Mouse (Mus musculus): ENCODE measurements around the gene Tecpr2. TPM values are rescaled to one million over a fixed set of nuclear protein-coding genes. Genes with fewer than 3 reads are reported as not detected.
A peak's percentile ranks its signal among the peaks of the same experiment; 100 is the strongest.
"Not testable (repeated sequence)": the region's sequence is repeated elsewhere in the genome, so short reads cannot be mapped to it uniquely, and the experiment has no call there.

Gene Tecpr2
- 1 to 10 TPM; 5.1 to 6.0 TPM for total RNA-seq (2021)
- long read RNA-seq, experiment 1, partial matches to known transcripts, result 1 of 1 reads
- long read RNA-seq, experiment 1, other reads (novel, unspliced or antisense), result 0 of 1 reads
- long read RNA-seq, experiment 2, partial matches to known transcripts, result 0 of 2 reads
- long read RNA-seq, experiment 2, other reads (novel, unspliced or antisense), result 2 of 2 reads

GRCm38 (mm10) chr12:110889036-110890020 lies at the start of gene Tecpr2, which contains the start of gene Cinp:
Gene Tecpr2, plus strand, starts transcription at chr12:110889264.
Gene Cinp, minus strand, starts transcription at chr12:110889145.
- peak; percentile 97 to 99 for DNase-seq

GRCm38 (mm10) chr12:110840348-110841198 lies 48.5 kb upstream of the Tecpr2 start, which contains the start of gene Mok:
Gene Mok, minus strand, starts transcription at chr12:110840939.
- DNase-seq, result peak; percentile 96 to 99

DNA sequence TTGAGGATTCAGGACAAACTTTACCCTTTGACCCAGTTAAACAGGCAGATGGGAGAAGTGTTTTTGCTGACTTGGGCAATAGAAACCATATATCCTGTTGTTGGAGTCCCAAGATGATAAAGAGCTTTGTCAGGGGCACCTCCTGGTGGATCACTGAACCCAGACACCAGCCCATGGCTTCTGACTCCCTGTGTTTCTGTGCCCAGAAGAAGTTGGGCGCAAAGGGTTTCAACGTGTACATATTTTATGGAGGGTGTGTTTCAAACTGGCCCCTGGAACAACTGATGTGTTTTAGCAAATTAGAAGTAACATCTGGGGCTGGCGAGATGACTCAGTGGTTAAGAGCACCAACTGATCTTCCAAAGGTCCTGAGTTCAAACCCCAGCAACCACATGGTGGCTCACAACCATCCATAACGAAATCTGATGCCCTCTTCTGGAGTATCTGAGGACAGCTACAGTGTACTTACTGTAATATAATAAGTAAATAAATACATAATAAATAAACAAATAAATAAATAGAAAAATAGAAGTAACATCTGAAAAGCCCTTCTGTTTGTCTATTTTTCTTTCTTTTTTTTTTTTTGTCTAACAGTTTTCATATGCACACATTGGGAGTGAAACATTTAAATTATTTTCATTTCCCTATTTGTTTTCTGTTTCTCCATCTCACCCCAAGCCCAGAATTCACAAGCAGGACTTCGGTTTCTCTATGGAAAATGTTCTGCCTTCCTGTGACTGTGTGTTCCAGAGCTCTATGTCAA lies 47.2 kb upstream of the Tecpr2 start:
- DNase-seq, result no peak

DNA sequence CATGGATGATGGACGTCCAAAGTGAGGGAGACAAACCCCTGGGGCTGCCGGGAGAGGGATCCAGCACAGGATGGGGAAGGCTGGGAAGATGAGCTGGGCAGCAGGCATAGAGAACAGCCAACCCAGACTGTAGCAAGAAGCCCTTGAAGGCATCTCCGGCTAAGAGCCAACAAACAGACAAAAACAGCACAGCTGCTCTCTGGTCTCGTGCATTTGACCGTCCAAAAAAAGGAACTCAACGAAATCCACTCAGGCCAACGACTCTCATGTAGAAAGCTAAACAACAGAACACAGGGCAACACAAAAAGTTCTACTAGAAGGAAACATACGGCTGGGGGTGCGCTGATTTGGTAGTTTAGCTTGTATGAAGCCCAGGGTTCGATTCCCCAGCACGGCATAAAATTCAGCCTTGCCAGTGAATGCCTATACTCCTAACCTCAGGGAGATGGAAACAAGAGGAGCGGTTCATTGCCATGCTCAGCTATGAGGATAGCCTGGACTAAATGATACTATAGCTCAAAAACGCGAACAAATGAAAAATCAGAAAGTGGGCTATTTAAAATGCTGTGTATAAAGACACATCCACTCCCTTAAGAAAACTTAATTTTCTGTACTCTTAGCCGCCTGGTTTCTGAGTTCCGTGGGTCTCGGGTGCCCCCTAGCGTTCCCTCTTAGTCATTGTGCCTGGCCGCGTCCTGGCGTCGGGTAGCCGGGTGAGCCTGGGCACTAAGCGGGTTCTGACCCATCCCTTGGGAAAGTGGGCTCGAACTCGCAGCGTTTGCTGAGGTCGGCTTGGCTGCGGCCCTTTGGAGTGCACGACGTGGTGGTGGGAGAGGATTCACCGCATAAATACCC lies 45.6 kb upstream of the Tecpr2 start:
- peak; percentile 88 to 93 for DNase-seq

DNA sequence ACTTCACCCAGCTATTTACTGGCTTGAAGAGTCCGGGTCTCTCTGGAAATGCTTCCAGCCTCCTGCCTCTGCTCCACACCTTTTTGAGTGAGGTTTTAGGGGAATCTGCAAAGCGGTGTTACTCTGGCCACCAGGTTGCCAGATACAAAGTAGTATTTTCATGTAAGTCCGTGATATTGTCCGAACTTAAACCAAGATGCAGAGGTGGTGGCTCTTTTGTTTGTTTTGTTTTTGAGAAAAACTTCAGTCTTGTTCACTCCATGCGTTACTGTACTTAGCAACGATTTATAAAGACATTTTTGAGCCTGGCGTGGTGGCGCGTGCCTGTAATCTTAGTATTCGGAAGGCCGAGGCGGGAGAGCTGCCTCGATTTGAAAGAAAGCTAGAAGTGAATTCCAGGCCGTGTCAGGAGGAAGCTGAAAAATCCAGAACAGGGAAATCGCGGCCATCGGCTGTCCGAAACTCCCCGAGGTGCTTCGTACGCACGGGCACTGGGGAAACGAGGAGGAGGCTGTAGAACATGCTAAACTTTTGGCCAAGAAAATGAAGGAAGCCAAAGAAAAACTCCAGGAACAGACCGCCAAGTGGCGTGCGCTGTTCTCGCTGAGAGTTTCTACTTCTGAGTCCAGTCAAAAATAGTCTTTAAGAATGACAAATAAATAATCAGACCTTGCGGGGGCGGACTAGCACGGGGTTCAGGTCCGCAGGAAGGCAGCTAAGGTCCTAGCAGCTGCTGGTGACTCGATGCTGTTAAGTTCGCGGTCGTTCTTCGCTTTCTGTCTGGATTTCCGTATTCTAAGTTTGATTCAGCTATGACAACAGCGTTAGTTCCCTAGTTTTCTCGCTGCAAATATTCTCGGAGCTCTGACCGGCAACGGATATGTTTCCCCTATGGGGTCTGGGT lies 44.6 kb upstream of the Tecpr2 start:
- DNase-seq, result peak in 1 of 2 experiments; percentile 78

- peak; percentile 96 to 97 for DNase-seq
These were observed 43.8 kb upstream of the Tecpr2 start for GRCm38 (mm10) chr12:110845131-110845880.

GRCm38 (mm10) chr12:110846191-110846765 lies 42.8 kb upstream of the Tecpr2 start:
- no peak for DNase-seq

- DNase-seq, result peak; percentile 89 to 93
These were observed 38.8 kb upstream of the Tecpr2 start, which contains the start of gene Zfp839 for GRCm38 (mm10) chr12:110850010-110850928. Gene Zfp839, plus strand, starts transcription at chr12:110850253.

GRCm38 (mm10) chr12:110850929-110851256 lies 38.2 kb upstream of the Tecpr2 start:
- no peak for DNase-seq

- DNase-seq, result no peak
These were observed 37.6 kb upstream of the Tecpr2 start for GRCm38 (mm10) chr12:110851414-110851813.

DNA sequence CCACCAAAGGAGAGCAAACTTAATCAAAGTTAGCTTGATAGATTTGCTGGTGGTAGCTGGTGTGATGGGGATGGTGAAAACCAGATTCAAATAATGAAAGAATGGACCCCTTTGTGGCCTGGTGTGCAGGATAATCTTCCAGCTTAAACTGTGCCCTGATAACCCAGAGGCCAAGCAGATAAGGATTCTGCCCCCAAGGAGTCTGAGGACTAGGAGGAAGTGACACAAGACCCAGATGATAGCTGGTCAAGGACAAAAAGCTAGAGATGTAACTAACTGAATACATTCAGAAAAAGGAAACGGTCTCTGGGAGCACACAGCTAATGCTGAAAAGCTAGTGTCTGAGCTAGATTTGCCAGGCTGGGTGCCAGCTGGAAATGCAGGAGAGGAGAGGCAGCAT lies 37.1 kb upstream of the Tecpr2 start:
- no peak for DNase-seq

DNA sequence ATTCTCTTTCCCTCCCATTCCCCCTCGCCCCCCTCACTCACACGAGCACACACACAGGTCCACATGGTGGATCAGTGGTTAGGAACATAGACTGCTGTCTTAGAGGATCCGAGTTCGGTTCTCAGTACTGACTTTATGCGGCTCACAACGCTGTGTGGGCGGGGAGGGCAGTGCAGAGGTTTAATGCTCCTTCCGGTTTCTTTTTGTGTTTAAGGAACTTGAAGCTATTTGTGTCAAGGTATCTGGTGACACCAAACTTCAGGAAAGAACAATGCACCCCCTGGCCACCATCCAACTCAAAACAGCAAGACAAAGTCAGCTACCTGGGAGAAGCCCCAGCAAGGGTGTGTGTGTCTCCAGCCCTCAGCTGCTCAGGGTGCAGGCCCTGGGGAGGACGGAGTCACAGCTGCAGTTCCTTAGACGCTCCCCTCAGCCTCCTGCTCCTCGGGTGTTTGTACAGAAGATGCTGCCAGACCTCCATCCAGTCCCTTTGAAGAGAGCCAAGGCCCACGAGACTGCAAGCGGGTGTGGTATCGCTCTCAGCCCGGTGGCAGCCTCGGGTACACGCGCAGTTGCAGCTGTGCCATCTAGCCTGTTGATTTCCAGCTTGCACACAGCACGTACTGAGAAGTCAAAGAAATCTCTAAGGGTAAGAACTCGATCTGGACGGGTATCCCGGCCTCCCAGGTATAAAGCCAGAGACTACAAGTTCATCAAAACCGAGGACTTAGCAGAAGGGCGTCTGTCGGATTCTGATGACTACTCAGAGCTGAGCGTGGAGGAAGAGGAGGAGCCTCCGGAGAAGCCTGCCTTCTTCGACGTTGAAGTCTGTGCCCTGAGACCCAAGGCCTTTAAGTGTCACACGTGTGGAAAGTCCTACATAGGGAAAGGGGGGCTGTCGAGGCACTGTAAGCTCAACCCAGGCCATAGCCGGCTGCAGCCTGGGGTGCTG lies 34.0 kb upstream of the Tecpr2 start:
- no peak for DNase-seq

DNA sequence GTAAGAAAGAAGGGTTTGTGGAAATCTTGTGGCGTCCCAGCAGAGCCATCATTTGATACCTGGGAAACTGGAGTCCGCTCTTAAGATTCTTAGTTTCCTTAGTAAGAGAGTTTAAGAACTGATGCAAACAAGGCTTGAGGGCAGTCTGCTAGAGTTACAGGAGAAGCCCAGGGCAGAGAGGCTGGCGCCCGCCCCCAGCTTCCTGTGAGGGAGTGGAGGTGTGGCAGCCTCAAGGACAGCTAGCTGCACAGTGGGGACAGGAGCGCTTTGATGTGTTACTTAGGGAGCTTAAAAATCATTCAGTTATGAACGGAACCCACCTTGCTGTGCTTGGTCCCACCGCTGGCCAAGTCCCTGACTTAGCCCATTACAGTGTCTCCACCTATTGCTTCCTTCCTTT lies 31.9 kb upstream of the Tecpr2 start:
- no peak for DNase-seq

DNA sequence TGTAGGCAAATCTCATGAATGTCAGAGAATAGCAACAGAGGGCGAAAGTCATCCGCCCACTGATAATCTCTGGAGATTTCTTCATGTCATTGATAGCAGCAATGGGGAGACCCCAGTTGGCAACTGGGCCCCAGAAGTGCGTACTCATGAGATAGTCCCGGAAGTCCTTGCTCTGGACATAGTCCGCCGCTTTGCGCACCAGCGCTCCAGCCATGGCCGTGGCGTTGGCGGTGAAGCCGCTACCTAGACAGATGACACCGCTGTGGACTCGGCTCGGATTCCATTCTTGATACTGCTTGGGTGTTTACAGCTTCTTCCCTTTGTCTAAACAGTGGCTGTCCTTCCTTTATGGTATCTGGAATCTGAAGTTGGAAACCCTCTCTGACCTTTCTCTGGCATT lies 30.4 kb upstream of the Tecpr2 start:
- not testable (repeated sequence) for DNase-seq

DNA sequence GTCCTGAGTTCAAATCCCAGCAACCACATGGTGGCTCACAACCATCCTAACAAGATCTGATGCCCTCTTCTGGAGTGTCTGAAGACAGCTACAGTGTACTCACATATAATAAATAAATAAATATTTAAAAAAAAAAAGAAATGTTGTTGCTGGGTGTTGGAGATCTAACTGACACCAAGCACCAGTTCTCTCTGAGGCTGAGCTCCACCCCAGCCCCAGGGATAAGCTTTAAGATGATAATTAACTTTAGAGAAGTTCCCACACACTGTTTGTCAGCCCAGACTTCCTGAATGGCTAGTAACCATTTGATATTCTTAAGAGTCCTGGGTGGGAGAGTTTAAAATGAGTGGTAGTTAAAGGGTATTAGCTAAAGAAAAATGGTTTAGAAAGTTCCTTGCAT lies 28.8 kb upstream of the Tecpr2 start:
- DNase-seq, result no peak

DNA sequence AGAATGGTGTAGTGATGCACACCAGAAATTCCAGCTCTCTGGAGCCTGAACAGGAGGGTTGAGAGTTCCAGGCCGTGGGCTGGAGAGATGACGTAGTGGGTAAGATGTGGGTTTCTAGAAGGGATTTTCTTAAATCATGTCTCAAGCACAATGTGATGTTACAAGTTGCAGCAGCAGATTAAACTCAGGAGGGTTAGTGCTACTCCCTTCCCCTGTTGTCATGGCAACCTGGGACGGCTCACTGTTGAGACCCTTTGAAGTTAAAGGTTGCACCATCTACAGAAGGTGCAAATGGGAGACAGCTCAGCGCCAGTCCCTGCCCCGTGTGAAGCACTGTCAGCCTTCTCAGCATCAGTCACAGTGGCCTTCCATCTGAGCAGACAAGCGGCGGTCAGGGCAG lies 27.8 kb upstream of the Tecpr2 start:
- DNase-seq, result no peak
